Mouse (Mus musculus) olfactory bulb, adult 2 months (tissue): ENCODE data around the gene Itga6.

ENCODE experiments used
- CTCF ChIP-seq: fragments of 200-500 bp; IDR thresholded peaks from 2 replicates; pipeline ENCODE4 v1.5.1; 2012; ENCODE audit warnings: low read depth, mild to moderate bottlenecking, low read length, moderate library complexity; ENCODE audit not compliant: insufficient read depth
- POLR2A ChIP-seq: fragments of 200-500 bp; IDR thresholded peaks from 2 replicates; pipeline ENCODE4 v1.6.1; 2012; ENCODE audit warnings: mild to moderate bottlenecking, low read depth, low read length, moderate library complexity; ENCODE audit not compliant: insufficient read depth

DNA sequence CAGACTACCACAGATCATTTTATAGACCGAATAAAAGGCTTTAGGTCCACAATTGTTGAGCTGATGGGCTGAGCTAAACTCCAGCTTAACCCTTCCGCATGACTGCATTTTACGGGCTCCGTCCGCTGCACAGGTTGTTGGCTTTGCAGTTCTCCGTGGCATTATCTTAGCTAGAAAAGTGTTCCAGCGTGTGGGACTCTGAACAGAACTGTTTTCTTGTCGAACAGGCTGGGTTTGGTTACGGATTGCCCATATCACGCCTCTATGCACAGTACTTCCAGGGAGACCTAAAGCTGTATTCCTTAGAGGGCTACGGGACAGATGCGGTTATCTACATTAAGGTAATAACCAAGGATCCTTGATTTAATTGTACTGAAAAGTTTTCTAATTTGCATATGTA, 152.0 kb downstream of the Itga6 start:
- no peak for TF ChIP-seq CTCF
- no peak for TF ChIP-seq POLR2A
